Mouse (Mus musculus) olfactory bulb, adult 2 months (tissue): Measurements from ENCODE around the gene Gm42957.
A peak's percentile ranks its signal among the peaks of the same experiment; 100 is the strongest.

ENCODE experiments used
- CTCF ChIP-seq: fragments of 200-500 bp; IDR thresholded peaks from 2 replicates; pipeline ENCODE4 v1.5.1; 2012; ENCODE audit warnings: low read depth, mild to moderate bottlenecking, low read length, moderate library complexity; ENCODE audit not compliant: insufficient read depth
- POLR2A ChIP-seq: fragments of 200-500 bp; IDR thresholded peaks from 2 replicates; pipeline ENCODE4 v1.6.1; 2012; ENCODE audit warnings: mild to moderate bottlenecking, low read depth, low read length, moderate library complexity; ENCODE audit not compliant: insufficient read depth

DNA sequence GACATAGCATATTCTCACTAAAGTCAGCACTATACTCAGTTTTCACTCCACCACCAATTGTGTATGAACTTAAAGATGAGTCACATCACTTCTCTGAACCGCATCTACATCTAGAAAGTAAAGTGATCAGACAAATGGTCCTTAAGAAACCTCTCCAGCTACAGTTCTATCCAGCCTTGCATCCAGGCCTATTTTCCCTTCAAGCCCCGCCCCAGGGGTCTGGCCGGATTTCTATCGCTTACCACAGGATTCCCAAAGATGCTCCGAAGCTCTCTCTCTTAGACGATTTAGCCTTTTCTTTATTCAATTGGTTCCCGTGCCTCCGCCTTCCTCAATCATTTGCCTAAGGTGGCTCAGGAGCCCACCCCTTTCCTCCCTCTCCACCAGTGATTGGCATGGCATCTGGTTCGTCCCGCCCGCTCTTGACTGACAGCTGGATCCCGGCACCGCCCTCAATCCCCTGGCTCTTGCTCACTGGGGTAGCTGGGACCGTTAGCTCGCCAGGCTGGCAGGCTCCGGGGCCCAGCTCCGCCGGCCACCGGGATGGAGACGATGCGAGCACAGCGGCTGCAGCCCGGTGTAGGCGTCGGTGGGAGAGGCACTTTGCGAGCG, 34.5 kb upstream of the Gm42957 start, which contains the start of gene Lix1l:
- TF ChIP-seq CTCF (no peak), POLR2A (peak; percentile 46; the same call in 1 of the 2 replicates)
